Mouse (Mus musculus): ENCODE data around the gene Spata33. TPM values are rescaled to one million over a fixed set of nuclear protein-coding genes. Genes with fewer than 3 reads are reported as not detected.

Gene Spata33
- polyA plus RNA-seq, 1 experiment from 2014 or later, result 9.8 TPM

DNA sequence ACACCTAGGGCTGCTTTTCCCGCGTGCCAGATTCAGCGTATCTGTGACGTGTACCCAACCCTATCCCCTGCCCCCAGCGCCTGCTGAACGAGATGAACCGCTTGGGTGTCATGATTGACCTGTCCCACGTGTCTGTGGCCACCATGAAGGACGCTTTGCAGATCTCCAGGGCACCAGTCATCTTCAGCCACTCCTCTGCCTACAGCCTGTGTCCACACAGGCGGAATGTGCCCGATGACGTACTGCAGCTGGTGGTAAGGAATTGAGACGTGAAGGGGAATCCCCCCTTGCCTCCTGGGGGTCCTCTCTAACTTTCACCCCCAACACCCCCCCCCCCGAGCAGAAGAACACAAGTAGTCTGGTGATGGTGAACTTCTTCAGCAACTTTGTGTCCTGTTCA is 12.8 kb upstream of the Spata33 start:
- no peak for ATAC-seq (ENCODE audit: low FRiP score)
- WGBS, result 76% methylated on average over 14 of the region's 14 CpGs
- H3K4me1 ChIP-seq (replicated peaks; ENCODE audit: control insufficient read depth, insufficient read depth, low read length), result no peaks in the 10 kb centered on the region

DNA sequence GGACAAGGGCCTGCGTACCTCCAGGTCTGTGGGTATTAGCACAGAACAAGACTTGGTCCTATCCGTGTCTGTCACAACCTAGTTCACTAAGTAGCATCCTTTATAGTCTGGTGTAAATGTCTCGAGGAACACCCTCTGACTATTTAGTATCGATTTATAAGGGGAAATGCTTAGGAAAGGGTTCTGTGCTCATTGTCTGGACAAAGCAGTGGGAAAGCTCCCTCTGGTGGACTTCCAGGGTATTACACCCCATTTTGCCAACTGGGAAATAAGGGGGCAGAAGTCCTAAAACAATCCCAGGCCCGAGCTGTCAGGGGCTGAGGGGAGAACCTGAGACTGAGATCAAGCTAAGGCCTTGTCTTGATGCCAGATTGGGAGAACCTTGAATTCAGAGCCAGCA is 10.3 kb upstream of the Spata33 start:
- no peaks in the 10 kb centered on the region for H3K9me3 ChIP-seq (ENCODE audit: control insufficient read depth, low read length)
- H3K36me3 ChIP-seq (replicated peaks; ENCODE audit: control insufficient read depth, insufficient read depth), result peaks cover 32% of the 10 kb centered on the region
- H3K9ac ChIP-seq, result peak overlapping the region; percentile 13; the same call in 1 of the 2 replicates
- no peak overlapping the region for H3K27ac ChIP-seq
- DNase-seq (ENCODE audit: low spot score) (peak; percentile 94), ATAC-seq (ENCODE audit: low FRiP score) (peak; percentile 55)
- 25% methylated on average over 5 of the region's 5 CpGs for WGBS
- no peaks in the 10 kb centered on the region for H3K27me3 ChIP-seq (ENCODE audit: control insufficient read depth, insufficient read depth, low read length)
- no peak overlapping the region for H3K4me3 ChIP-seq (replicated peaks; ENCODE audit: low read length)
- H3K4me2 ChIP-seq (replicated peaks), result no peak overlapping the region
- H3K4me1 ChIP-seq (replicated peaks; ENCODE audit: control insufficient read depth, insufficient read depth, low read length), result no peaks in the 10 kb centered on the region

More for the DNA sequence above, 12.8 kb upstream of the Spata33 start:
- no peak overlapping the region for H3K4me2 ChIP-seq (replicated peaks)
- no peak for DNase-seq (ENCODE audit: low spot score)
- H3K36me3 ChIP-seq (replicated peaks; ENCODE audit: control insufficient read depth, insufficient read depth), result peaks cover 13% of the 10 kb centered on the region; the same call in 1 of the 2 replicates
- H3K9me3 ChIP-seq (ENCODE audit: control insufficient read depth, low read length), result no peaks in the 10 kb centered on the region
- no peak overlapping the region for H3K27ac ChIP-seq
- H3K4me3 ChIP-seq (replicated peaks; ENCODE audit: low read length), result no peak overlapping the region
- no peak overlapping the region for H3K9ac ChIP-seq
- no peaks in the 10 kb centered on the region for H3K27me3 ChIP-seq (ENCODE audit: control insufficient read depth, insufficient read depth, low read length)

DNA sequence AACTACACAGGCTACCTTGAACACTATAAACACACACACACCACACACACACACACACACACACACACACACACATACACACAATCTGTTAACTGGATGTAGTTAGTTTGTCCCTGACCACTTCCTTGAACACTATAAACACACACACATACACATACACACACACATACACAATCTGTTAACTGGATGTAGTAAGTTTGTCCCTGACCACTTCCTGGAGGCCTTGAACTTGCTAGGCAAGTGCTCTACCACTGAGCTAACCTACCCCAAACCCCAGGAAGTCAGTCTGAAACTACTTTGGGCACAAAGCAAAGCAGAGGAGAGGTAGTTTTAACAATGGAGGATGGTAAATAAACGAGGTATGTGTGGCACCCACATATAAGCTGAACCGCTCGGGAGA is 9.1 kb upstream of the Spata33 start:
- no peaks in the 10 kb centered on the region for H3K4me1 ChIP-seq (replicated peaks; ENCODE audit: control insufficient read depth, insufficient read depth, low read length)
- 0 out of 2 replicates have a peak overlapping the region, but pooled peaks have one; percentile 8 for H3K9ac ChIP-seq
- H3K9me3 ChIP-seq (ENCODE audit: control insufficient read depth, low read length), result no peaks in the 10 kb centered on the region
- no peak overlapping the region for H3K4me2 ChIP-seq (replicated peaks)
- no peaks in the 10 kb centered on the region for H3K27me3 ChIP-seq (ENCODE audit: control insufficient read depth, insufficient read depth, low read length)
- H3K4me3 ChIP-seq (replicated peaks; ENCODE audit: low read length), result no peak overlapping the region
- no peak for DNase-seq (ENCODE audit: low spot score)
- no peak overlapping the region for H3K27ac ChIP-seq
- ATAC-seq (ENCODE audit: low FRiP score), result no peak
- peaks cover 45% of the 10 kb centered on the region for H3K36me3 ChIP-seq (replicated peaks; ENCODE audit: control insufficient read depth, insufficient read depth)
- 87% methylated on average over 3 of the region's 3 CpGs for WGBS

DNA sequence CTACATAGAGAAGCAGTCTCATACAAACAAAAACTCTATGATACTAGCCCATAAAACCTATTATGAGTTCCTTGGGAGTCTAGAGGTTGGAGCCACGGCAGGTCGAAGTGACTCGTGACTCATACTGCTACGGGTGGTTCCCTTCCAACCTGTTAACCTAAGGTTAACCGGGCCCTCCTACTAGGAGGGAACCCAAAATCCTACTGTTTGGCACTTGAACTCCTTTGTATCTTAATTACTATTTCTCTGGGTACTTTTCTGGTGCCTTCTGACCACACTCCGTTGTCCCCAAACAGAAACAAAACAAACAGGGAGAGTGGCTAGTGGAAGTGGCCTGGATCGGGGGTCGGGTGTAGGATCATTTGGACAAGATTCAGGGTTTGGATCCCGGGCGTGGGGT is 756 bp upstream of the Spata33 start:
- Histone ChIP-seq H3K4me1 (replicated peaks; ENCODE audit: control insufficient read depth, insufficient read depth, low read length) (peaks cover 12% of the 10 kb centered on the region), H3K9ac (peak overlapping the region; percentile 96), H3K4me2 (replicated peaks) (peak overlapping the region; percentile 78), H3K36me3 (replicated peaks; ENCODE audit: control insufficient read depth, insufficient read depth) (peaks cover 38% of the 10 kb centered on the region), H3K27me3 (ENCODE audit: control insufficient read depth, insufficient read depth, low read length) (no peaks in the 10 kb centered on the region), H3K4me3 (replicated peaks; ENCODE audit: low read length) (peak overlapping the region; percentile 80), H3K9me3 (ENCODE audit: control insufficient read depth, low read length) (no peaks in the 10 kb centered on the region), H3K27ac (no peak overlapping the region)
- WGBS, result 52% methylated on average over 10 of the region's 10 CpGs
- DNase-seq (ENCODE audit: low spot score), result no peak
- no peak for ATAC-seq (ENCODE audit: low FRiP score)

DNA sequence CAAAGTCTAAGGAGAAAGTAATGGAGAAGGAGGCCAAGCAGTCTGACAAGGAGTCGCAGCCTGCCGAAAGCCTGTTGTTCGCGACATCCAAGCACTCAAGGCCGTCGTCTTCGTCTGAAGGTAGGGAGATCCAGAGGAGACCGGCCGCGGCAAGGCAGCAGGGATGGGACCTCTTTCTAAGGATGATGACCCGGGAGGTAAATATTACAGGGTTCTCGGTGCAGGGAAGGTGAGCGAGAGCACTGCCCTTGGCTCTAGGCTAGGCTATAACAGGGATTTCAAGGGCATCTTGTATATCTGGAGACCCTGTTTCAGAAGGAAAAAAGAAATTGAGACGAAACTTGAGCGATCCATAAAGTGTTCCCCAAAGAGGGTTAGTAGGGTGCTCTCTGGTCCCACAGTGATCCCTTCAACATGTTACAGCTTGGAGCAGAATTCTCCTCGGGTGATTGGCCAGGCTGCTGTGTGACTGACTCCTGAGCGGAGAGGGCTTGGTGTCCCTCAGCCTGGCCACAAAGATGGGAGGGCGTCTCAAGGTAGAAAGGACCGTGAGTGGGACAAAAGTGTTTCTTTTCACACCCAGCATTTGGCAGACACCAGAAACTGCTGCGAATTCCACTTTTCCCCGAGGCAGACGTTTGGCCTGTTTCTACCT is 613 bp downstream of the Spata33 start:
- peak overlapping the region; percentile 80 for H3K4me3 ChIP-seq (replicated peaks; ENCODE audit: low read length)
- peaks cover 25% of the 10 kb centered on the region for H3K36me3 ChIP-seq (replicated peaks; ENCODE audit: control insufficient read depth, insufficient read depth)
- 21% methylated on average over 22 of the region's 22 CpGs for WGBS
- H3K4me1 ChIP-seq (replicated peaks; ENCODE audit: control insufficient read depth, insufficient read depth, low read length), result peaks cover 12% of the 10 kb centered on the region
- no peak overlapping the region for H3K27ac ChIP-seq
- H3K27me3 ChIP-seq (ENCODE audit: control insufficient read depth, insufficient read depth, low read length), result no peaks in the 10 kb centered on the region
- no peak; the same call in 1 of the 2 replicates for ATAC-seq (ENCODE audit: low FRiP score)
- H3K9me3 ChIP-seq (ENCODE audit: control insufficient read depth, low read length), result no peaks in the 10 kb centered on the region
- no peak for DNase-seq (ENCODE audit: low spot score)
- peak overlapping the region; percentile 96 for H3K9ac ChIP-seq
- peak overlapping the region; percentile 78 for H3K4me2 ChIP-seq (replicated peaks)

DNA sequence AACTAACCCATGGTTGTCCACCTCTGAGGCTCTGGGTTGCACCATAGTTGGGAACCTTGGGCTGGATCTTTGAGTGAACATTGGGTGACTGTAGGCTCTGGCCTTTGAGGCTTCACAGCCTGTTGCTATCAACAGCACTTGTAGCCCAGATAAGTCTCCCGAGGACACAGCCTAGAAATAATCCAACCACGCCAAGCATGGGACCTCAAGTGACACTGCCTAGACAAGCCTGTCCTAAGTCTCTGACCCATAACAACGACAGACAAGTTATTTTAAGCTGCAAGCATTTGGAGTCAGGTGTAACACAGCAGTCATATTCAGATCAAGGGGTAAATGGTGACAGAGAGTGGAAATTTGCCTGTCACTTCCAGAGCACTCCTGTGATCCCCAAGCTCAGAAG is 2.8 kb downstream of the Spata33 start:
- WGBS, result 79% methylated on average over 3 of the region's 3 CpGs
- no peak overlapping the region for H3K9ac ChIP-seq

DNA sequence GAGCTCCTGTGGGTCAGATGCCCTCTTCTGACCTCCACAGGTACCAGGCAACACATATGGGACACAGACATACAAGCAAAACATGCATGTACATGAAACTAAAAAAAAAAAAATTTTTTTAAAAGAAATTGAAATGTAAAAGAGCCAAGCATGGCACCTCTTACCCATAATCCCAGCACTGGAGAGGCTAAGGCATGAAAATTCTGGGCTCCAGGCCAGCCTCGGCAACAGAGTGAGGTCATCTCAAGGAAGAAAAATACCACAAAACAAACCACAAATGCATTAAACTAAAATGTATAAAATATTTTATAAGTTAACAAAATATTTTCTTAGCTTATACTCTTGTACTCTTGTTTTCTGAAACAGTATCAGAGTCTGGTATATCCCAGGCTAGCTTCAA is 8.3 kb downstream of the Spata33 start:
- no peak overlapping the region for H3K4me2 ChIP-seq (replicated peaks)
- no peaks in the 10 kb centered on the region for H3K36me3 ChIP-seq (replicated peaks; ENCODE audit: control insufficient read depth, insufficient read depth)
- H3K27me3 ChIP-seq (ENCODE audit: control insufficient read depth, insufficient read depth, low read length), result no peaks in the 10 kb centered on the region
- H3K4me1 ChIP-seq (replicated peaks; ENCODE audit: control insufficient read depth, insufficient read depth, low read length), result peaks cover 15% of the 10 kb centered on the region
- H3K9ac ChIP-seq, result no peak overlapping the region
- no peak overlapping the region for H3K27ac ChIP-seq
- ATAC-seq (ENCODE audit: low FRiP score), result no peak
- no peaks in the 10 kb centered on the region for H3K9me3 ChIP-seq (ENCODE audit: control insufficient read depth, low read length)
- no peak overlapping the region for H3K4me3 ChIP-seq (replicated peaks; ENCODE audit: low read length)
- no peak for DNase-seq (ENCODE audit: low spot score)
- 82% methylated on average over 1 of the region's 1 CpGs for WGBS

More for the DNA sequence above, 2.8 kb downstream of the Spata33 start:
- H3K4me1 ChIP-seq (replicated peaks; ENCODE audit: control insufficient read depth, insufficient read depth, low read length), result peaks cover 12% of the 10 kb centered on the region
- ATAC-seq (ENCODE audit: low FRiP score), result no peak
- H3K4me2 ChIP-seq (replicated peaks), result no peak overlapping the region
- H3K27ac ChIP-seq, result no peak overlapping the region
- no peaks in the 10 kb centered on the region for H3K9me3 ChIP-seq (ENCODE audit: control insufficient read depth, low read length)
- H3K4me3 ChIP-seq (replicated peaks; ENCODE audit: low read length), result no peak overlapping the region
- H3K36me3 ChIP-seq (replicated peaks; ENCODE audit: control insufficient read depth, insufficient read depth), result peaks cover 3% of the 10 kb centered on the region
- H3K27me3 ChIP-seq (ENCODE audit: control insufficient read depth, insufficient read depth, low read length), result no peaks in the 10 kb centered on the region
- no peak for DNase-seq (ENCODE audit: low spot score)

DNA sequence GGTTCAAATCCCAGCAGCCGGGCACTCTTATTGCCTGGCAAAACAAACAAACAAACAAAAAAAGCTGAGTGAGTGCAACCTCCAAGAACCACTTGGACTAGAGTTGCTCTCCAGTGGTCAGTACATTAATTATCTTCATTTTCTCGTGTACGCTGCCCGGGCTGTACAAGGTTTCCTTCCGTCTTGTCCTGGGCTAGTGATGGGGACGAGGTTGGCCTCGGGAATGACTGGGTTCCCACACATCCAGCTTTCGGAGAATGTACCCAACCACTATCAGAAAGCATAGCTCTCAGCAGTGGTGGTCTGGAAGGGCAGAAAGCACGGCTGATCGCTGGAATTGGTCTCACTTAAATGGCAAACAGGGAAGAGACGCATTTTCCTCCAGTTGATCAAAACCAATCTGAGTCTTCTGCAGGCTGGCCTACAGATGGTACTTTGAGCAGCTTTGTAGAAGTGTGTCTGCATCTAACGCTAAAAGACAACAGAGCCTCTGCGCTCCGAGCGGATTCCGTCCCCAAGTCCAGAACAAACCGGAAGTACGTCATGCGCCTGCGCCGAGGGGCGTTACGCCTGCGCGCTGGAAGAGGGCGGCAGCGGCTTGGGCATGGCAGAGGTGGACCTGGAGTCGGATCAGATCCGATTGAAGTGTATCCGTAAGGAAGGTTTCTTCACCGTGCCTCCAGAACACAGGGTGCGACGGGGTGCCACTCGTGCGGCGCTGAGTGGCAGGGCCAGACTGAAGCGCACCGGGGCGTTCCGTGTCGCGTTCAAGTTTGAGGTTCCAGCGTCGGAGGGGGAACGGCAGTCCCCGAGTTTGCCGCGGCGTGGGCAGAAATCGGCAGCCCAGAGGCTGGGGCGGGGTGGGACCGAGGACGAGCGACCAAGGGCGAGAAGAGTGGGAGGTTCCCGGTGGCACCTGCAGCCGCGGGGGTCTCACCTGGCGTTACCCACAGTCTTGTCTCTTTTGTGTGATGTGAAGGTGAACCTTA is 11.9 kb downstream of the Spata33 start, which contains the start of gene Cdk10:
Gene Cdk10, plus strand, starts transcription at position 565 of the 989 bp plus-strand sequence.
- DNase-seq (ENCODE audit: low spot score), result peak; percentile 98
- no peaks in the 10 kb centered on the region for H3K27me3 ChIP-seq (ENCODE audit: control insufficient read depth, insufficient read depth, low read length)
- peak within 1 kb of the TSS; percentile 70 for H3K4me3 ChIP-seq (replicated peaks; ENCODE audit: low read length)
- H3K9ac ChIP-seq, result peak within 1 kb of the TSS; percentile 89
- H3K36me3 ChIP-seq (replicated peaks; ENCODE audit: control insufficient read depth, insufficient read depth), result peaks cover 31% of the 10 kb centered on the region
- H3K4me1 ChIP-seq (replicated peaks; ENCODE audit: control insufficient read depth, insufficient read depth, low read length), result peaks cover 17% of the 10 kb centered on the region
- ATAC-seq (ENCODE audit: low FRiP score), result peak; percentile 90
- no peaks in the 10 kb centered on the region for H3K9me3 ChIP-seq (ENCODE audit: control insufficient read depth, low read length)
- H3K27ac ChIP-seq, result peak within 1 kb of the TSS; percentile 81
- WGBS, result 4% methylated on average over 59 of the region's 59 CpGs
- peak within 1 kb of the TSS; percentile 92 for H3K4me2 ChIP-seq (replicated peaks)

DNA sequence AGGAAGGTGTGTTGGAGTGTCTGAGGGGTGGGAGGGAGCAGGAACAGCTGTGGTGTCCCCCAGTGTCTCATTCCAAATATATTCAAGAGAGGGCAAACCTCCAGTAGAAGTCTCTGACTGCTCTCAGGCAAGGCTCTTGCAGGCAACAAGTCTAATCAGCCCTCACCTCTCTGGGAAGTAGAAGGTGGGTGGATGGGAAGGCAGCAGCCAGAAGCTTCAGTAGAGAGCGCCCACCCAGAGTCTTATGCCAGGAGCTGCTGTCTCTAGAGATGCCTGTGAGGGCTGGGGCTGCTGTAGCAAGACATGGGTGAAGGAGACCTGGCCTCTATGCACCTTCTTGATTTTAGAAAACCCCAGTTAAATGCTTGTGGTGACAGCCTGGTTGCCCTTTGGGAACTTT is 15.8 kb downstream of the Spata33 start:
- ATAC-seq (ENCODE audit: low FRiP score) (no peak), DNase-seq (ENCODE audit: low spot score) (no peak)
- no peak overlapping the region for H3K4me2 ChIP-seq (replicated peaks)
- H3K9ac ChIP-seq, result no peak overlapping the region
- H3K4me1 ChIP-seq (replicated peaks; ENCODE audit: control insufficient read depth, insufficient read depth, low read length), result peaks cover 17% of the 10 kb centered on the region
- H3K27ac ChIP-seq, result no peak overlapping the region
- no peak overlapping the region for H3K4me3 ChIP-seq (replicated peaks; ENCODE audit: low read length)
- WGBS, result 100% methylated on average over 1 of the region's 1 CpGs
- H3K9me3 ChIP-seq (ENCODE audit: control insufficient read depth, low read length), result no peaks in the 10 kb centered on the region
- H3K36me3 ChIP-seq (replicated peaks; ENCODE audit: control insufficient read depth, insufficient read depth), result peaks cover 36% of the 10 kb centered on the region
- H3K27me3 ChIP-seq (ENCODE audit: control insufficient read depth, insufficient read depth, low read length), result no peaks in the 10 kb centered on the region

All from hindbrain, embryonic 14.5 days (tissue).